Mouse (Mus musculus) urinary bladder, postnatal 10 days (tissue): ENCODE results near the gene Lemd1.

Experiments
- DNase-seq: peaks from one replicate; pipeline ENCODE4 v3.0.0; 2022; ENCODE audit warnings: low spot score

Gene Lemd1

DNA sequence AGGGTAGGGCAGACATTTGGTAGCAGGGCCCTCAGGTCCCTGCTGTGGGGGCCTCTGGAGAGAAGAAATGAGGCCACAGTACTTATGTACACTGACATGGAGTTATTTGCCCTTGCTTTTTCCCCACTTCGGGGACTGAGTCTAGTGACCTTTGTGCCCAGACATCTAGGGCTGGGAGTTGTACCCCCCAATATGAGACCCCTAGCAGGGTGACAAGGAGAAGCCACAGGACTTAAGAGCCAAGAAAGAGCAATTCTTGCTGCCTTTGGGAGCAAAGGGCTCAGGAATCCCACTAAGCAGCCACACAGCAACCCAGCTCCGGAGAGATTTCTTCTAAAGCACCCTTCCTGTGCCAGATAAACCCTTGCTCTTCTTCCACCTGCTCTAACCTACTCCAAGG, 10.7 kb downstream of the Lemd1 start:
- no peak for DNase-seq

DNA sequence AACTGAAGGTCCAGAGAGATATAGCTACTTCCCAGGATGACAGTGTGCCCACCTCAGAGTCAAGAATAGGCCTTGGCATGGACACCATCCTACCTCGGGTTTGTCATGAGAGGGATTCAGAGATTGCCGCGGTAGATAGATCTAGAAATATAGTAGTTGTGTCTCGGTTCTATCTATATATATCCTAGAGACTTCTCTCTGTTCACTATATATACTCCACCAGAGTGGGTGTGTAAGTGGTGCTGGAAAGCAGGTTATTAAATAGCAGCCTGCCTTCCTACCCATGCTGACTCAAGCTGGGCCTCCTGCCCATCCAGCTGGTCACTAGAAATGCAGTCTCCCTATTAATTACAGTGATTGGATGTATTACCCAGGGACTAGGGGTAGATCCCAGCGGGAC, 11.5 kb downstream of the Lemd1 start:
- DNase-seq = no peak

DNA sequence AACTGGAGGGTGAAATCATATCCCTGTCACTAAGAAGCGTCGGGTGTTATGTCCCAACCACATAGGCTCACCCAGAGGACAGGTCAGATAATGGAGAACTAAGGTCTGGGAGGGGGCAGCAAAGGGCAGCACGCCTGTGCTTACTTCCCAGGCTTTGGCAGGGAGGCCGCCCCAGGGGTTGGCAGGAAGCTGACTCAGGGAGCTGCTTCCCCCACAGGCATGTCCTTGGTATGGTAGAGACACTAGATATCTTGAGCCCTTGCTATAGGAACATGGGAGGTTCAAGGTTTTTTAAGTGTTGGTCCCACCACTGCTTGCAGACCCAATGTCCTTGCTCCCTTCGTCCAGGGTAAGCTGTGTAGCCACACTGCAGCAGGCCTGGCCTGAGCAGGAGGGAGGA, 14.7 kb downstream of the Lemd1 start:
- no peak for DNase-seq

DNA sequence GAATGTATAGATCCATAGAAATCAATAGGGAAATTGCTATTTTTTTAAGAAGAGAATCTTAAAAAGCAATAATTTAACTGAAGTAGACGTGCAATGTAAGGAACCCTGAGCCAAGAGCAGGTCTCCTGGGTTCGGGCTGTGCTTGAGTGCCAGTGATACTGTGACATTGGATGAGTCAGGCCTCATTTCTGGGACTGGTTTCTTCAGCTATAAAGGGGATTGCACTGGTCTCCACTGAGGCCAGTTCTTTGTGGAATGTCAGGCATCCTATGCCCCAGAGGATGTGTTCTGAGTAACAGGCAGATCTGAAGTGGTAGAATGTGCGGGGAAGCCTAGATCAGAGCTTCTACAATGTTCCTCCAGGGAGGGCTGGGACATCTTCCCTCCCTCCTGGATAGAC, 15.6 kb downstream of the Lemd1 start:
- no peak for DNase-seq

DNA sequence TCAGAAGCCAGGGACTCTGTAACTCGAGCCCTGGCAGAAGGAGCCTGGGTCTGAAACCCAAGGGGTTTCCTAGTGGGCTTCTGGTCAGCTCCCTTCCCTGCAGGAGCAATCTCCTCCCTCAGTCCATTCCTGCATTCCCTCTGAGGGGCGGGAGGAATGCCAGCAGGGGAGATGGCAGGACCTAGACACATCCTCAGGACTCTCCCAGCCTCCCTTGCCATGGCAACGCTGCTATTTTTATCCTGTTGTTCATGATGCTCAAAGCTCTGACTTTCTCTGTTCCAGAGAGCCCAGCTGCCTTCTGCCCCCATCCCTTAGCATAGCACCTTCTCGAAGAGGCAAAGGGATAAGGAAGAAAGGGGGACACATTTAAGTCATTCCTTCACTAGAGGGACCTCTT, 16.9 kb downstream of the Lemd1 start:
- no peak for DNase-seq

DNA sequence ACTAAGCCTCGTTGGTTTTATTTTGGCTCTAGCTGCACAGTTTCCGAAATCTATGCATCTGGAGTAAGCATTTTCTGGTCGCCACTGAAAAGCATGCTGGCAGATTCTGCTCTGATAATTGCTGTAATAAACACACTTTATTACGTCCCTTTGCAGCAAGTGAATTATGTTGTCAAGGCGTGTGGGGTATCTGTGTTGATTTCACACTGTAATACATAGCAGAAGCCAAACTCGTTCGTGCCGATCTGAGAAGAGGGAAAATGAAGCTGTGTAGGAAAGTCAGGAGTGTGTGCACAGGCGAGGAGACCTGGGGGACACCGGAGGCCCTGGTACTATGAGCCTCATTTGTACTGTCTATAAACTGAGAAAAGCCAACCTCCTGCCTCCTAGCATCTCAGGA, 18.2 kb downstream of the Lemd1 start:
- DNase-seq = no peak

DNA sequence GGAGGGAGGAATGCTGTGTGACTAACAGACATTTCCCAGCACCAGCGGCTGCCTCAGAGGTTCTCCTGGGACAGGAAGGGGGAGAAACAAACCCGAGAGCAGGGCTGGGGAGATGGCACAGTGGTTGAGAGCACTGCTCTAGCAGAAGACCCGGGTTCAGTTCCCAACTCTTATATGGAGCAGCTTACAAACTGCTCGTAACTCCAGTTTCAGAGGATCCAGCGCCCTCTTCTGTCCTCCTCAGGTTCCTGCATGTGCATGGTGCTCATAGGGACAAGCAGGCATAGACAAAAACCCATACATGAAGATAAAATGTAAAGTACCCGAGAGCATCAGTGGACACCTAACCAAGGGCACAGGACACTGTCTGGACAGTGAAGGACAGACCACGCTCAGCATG, 19.7 kb downstream of the Lemd1 start:
- no peak for DNase-seq

DNA sequence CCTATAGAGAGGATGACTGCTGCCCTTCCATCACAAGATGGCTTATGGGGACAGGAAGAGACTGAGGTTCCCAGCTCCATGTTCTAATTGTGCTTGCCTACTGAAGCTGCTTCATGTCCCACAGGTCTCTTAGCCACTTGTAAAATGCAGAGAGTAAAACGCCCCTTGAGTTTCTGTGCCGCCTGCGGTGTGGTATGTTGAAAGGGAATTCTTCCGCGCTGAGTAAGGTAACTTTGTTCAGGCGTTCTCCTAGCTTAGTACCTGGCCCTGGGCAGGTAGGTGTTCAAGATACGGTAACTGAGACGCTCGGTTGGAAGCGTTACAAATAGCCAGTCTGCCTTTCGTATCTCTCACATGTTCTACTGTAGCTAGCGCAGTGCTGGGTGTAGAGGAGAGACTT, 20.4 kb downstream of the Lemd1 start:
- DNase-seq = no peak

DNA sequence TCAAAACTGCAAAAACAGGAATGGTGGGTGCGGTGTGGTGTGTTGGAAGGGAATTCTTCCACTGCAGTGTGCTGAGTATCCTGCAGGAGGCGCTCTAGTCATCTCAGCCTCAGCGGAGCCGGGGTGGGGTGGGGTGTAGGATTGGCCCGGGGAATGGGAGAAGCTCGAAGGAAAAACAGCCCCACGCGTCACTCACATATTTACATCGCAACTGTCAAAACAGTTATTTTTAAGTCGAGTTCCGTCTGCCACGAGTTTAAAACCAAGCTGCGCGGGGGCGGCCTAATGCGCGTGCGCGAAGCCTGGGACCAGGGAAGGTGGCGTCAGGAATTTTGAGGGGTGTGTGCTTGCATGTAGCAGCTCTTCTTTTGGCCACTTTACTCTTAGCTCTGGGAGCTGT, 21.0 kb downstream of the Lemd1 start:
- DNase-seq = no peak

DNA sequence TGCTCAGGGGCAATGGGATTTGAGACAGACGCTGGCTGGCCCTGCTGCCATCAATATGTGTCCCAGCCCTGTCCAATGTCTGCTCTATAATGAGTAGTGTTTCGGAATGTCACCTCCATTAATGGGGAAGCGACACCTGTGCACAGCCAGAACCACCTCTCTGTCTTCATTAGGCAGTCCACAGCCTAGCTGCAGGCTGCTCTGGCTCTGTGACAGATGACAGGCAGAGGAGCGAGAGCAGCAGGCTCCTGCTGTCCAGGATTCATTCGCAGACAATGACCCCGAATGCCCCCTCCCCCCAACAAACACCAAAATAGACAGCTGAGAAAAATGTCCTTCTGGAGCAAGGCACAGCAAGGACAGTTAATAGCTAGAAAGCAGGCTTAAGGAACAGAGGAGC, 21.8 kb downstream of the Lemd1 start:
- no peak for DNase-seq

DNA sequence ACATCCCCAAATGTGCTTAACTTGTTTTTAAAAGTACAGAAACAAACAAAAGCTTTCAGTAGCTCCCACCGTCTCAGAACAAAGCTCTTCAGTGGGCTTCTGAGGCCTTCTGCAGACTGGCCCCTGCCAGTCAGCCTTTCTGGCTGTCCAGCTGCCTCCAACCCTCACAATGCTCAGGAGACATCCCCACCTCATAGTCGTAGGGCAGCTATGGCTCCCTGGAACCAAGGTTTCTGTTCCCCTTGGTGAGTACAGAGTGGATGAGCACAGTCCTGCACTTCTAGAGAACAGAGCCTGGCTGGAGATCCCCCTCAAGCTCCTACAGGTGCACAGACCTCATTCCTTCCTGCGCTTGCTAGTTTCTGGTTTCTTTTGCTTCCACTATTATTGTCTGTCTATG, 25.0 kb downstream of the Lemd1 start:
- DNase-seq = no peak

DNA sequence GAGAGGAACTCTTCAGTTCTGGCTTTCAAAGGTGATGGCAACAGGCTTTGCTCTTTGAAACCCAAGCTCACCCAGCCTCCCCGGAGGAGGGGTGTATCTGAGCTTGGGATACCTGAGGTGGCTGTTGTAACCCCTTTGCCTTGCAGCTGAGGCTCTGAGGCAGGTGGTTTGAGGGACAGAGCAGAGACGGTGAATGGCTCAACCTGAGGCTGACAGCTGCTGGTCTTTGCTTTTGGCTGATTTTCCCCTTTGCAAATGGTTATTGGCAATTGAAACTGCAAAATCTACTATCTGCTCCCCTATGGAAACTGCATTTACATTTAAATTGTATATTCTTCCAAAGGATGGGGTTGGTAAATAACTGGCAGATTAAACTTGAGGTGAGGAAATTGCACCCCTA, 30.4 kb downstream of the Lemd1 start:
- no peak for DNase-seq

DNA sequence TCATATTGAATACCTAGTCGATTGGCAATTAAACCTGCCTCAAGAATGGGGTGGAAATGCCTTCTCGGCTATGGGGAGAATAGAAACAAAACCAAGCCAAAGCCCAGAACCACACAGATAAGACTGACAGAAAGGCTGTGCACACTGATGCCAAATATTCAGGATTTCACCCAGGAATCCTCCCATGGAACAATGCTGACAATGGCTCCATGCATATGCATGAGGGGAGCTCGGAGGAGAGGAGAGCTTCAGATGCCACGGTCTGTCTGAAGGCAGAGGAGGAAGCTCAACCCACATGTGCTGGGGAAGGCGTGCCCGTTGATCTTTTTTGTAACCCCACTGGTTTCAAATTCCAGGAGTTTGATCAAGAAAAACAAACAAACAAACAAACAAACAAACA, 30.9 kb downstream of the Lemd1 start:
- no peak for DNase-seq

DNA sequence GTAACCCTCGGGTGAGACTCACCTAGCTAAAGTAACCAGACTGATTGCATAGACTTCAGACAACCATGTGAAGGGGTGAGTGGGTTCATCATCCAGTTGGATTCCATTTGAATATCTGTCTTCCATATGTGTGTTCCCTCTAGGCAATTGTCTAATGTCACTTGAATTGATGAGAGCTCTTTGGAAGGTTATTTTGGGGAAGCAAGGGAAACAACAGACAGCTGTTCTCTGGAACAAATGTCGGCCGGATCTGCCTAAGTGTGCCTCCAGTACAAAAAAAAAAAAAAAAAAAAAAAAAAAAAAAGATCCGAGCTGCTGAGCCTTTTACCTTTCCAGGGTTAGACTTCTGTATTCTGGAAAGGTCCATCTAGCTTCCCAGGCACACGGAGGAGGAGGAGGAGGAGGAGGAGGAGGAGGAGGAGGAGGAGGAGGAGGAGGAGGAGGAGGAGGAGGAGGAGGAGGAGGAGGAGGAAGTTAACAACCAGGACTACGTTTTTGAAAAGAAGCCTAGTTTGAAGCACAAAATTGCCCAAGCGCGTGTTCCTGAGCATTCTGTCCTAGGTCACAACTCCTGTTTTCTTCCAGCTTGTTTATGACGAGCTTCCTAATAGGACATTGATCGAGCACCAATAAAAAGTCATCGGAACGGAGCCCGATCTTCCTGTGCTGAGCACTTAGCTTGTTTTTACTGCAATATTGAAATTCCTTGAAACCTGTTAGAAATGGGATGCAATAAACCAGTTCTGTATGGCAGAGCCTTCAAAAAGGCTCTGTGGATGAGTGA, 35.3 kb downstream of the Lemd1 start:
- no peak for DNase-seq

DNA sequence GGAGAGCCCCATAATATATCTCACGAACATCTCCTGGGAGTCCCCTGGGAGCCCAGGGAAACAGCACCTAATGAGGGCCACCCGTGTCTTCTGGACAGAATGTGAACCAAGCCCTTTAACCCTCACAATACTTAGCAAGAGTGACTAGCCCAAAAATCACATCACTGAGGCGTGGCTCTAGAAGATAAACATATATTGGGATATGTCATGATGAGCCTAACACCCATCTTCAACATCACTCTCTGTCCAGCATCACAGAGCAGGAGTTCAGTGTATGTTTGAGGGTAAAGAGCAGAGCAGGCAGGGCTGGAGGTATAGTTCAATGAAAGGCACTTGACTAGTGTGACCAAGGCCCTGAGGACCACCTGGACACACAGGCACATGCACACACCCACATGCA, 38.4 kb downstream of the Lemd1 start, which contains the start of gene Gm10188:
Gene Gm10188, minus strand, starts transcription at position 101 of the 400 bp plus-strand sequence.
- no peak for DNase-seq

DNA sequence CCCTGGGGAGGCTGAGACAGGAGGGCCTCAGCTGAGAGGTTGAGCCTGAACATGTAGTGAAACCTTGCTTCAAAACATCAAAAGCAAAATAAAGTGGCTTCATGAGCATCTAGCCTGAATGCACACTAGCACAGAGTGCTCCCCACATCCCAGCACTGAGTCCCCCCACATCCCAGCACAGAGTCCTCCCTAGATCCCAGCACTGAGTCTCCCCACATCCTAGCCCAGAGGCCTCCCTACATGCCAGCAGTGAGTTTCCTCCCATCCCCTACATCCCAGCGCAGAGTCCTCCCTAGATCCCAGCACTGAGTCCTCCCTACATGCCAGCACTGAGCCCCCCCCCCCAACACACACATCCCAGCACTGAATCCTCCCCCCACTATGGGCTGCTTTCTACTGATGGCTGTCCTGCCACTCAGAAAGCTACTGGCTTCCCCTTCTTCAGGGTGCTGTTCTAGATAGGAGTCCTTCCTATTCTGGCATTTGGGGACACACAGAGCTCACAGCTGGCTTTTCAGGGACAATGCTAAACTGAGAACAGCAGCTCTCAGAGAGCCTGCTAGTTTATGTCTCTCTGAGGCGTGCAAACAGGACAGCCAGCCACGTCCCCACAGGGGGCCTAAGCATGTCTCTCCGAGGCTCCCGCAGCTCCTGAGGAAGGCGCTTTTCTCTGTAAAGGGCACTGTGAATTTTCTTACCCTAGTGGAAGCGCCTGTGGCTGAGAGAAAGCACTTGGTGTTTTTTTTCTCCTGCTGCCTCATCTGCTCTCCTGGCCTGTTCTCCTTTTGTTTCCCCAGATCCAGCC, 40.4 kb downstream of the Lemd1 start:
- DNase-seq = no peak

DNA sequence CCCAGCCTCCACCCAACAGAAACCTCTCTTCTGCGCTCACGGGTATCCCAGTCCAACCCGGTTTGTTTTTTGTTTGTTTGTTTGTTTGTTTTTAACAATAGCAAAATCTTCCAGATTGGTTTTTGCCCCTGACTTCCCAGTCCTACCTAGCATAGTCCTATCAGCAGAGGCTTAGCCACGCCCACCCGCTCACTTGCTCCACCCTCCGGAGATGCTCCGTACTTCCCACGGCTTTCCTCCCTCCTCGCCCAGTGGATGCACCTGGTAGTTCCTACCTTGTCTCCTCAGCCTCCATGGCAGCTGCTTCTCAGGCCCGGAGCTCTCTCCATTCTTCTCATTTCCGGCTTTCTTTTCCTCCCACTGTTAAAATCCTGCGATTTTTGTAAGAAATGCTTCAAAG, 42.3 kb downstream of the Lemd1 start:
- no peak for DNase-seq

DNA sequence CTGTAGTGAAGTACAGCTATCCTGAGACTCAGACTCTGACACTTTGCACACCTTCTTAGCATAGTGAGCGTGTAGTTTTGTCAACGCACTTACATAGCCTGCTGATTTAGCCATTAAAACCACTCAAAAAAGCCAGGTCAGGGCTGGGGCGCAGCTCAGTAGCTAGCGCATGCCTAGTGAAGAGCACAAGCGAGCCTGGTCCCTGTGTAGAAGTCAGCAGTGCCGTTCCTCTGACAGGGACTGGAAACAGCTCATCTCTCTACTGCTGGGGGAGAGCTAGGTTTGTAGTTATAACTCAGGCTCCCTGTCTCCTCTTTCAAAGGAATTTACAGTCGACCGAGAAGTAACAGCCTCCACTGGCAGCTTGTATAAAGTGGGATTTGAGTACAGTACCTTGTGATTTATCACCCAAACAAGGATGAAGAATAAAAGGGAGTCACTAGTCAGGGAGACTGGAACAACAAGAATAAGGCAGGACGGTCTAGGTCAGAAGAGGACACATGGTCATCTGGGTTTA, 43.6 kb downstream of the Lemd1 start:
- DNase-seq = no peak

DNA sequence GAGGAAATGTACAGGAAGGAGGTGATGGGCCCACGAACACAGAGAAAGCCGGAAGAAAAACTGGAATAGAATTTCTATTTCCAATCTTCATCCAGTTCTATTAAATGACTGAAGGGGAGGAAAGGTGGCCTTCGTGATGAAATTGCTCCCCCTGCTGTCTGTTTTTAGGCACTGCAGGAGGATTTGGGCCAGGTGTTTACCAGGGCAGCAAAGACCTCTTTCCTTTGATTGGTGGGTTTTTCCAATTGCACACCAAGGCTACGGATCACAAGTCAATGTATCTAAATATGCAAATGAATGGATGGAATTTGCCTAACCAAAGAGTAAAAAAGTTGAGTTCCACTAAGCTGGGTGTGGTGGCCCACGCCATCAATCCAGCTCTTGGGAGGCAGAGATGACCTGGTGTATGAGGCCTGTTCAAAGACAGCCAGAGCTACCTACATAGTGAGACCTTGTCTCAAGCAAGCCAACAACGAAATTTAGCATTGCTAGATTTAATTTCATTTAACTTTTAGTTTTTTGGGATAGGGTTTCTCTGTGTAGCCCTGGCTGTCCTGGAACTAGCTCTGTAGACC, 46.4 kb downstream of the Lemd1 start:
- DNase-seq = no peak

DNA sequence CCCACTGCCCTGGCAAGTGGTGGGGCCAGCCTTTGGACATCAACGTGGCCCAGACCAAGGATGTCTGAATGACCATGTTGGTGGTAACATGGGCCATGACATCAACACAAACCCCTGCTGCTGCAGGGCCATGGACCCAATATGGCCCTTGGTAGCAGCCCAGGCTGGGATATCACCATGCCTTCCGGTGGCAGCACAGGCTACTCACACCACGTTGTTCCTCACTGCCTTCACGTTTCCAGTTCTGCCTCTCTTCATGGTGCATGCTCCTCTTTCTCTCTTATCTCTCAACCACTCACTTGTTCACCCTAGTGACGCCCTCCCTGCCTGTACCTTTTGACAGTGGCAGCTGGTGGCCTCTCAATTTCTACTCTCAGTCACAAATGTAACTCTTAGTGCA, 53.8 kb downstream of the Lemd1 start:
- no peak for DNase-seq

DNA sequence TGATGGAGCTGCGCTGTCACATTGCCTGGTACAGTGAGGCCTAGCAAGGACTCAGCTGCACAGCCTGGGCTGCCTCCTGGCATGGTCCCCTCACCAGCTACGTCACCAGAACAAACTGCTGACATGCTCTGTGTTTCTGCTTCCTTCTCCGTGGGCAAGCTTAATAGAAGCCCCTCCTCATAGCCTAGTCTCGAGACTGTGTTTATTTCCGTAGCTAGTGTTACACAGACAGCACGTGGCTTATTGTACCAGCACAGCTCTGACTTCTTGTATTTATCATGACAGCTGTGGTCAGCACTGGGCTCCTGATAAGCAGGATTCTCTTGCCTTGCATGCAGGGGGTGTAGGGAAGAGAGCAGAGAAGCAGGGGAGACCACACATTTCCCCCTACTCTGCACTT, 54.9 kb downstream of the Lemd1 start:
- no peak for DNase-seq

DNA sequence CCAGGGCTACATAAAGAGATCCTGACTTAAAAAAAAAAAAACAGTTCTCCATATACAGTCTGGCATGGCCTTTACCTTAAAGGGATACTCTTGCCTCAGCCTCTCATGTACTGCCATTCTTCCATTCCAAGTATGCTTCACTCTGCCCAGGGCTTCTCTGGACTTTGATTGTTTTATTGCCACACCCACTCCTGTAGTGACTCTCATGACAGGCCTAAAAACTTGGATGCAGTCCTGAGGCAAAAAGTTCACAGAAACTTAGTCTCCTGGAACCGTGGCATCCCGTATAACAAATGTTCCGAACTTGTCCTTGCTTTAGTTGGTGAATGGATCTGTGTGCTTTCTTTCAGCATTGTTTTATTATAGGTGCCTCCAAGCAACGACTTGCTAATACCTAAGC, 55.4 kb downstream of the Lemd1 start:
- DNase-seq = no peak

DNA sequence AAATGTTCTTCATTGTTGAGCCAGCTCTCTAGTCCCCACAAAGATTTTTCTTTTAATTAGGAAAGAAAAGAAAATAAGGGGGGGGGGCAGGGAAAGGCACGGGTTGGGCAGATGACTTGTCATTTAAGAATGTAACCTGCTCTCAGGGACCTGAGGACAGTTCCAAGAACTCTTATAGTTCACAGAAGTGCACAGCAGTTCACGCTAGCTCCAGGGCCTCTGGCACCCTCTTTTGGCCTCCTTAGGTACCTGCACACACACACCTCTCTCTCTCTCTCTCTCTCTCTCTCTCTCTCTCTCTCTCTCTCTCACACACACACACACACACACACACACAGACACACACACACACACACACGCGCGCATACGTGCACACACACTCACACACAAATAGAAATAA, 63.2 kb downstream of the Lemd1 start:
- DNase-seq = no peak
